Comparison of ENCODE assay signal across 8 mouse cellular contexts in genomic region chr13:33995197-33995596, GRCm38 (mm10). TPM values are rescaled to one million over a fixed set of nuclear protein-coding genes. Genes with fewer than 3 reads are reported as not detected.
DNase-seq lines count a peak whose midpoint lies in the region; ATAC-seq and TF ChIP-seq lines count a peak whose summit lies in the region.

No protein-coding gene starts in this region.

- H3K4me1 ChIP-seq in forebrain, embryonic 10.5 days = no peaks in the 10 kb centered on the region
- H3K4me1 ChIP-seq in forebrain, embryonic 12.5 days = no peaks in the 10 kb centered on the region
- H3K4me1 ChIP-seq in hindbrain, postnatal 0 days (ENCODE audit: insufficient read depth, low read length) = no peaks in the 10 kb centered on the region

- peak; percentile 92 for TF ChIP-seq CTCF in hindbrain, postnatal 0 days (IDR thresholded peaks at IDR 0.05; ENCODE audit: low read depth)

- H3K4me2 ChIP-seq in forebrain, embryonic 12.5 days = no peak overlapping the region
- H3K4me2 ChIP-seq in hindbrain, postnatal 0 days (ENCODE audit: low read depth, low read length) = no peak overlapping the region

- H3K4me3 ChIP-seq in forebrain, embryonic 10.5 days = no peak overlapping the region
- H3K4me3 ChIP-seq in forebrain, embryonic 12.5 days (replicated peaks) = no peak overlapping the region
- H3K4me3 ChIP-seq in hindbrain, postnatal 0 days (ENCODE audit: low read length) = no peak overlapping the region

- WGBS in forebrain, embryonic 10.5 days = 34% methylated on average over 1 of the region's 1 CpGs
- WGBS in forebrain, embryonic 12.5 days = 17% methylated on average over 1 of the region's 1 CpGs
- 25% methylated on average over 1 of the region's 1 CpGs for whole genome bisulfite sequencing in hindbrain, postnatal 0 days

- DNase-seq in forebrain, embryonic 10.5 days (ENCODE audit: extremely low spot score, low spot score) = peak; percentile 60
- peak; percentile 48 for DNase-seq in cerebellum, adult 11-12 months
- peak; percentile 74 for DNase-seq in forelimb bud, embryonic 11.5 days (ENCODE audit: low read depth, low spot score)
- DNase-seq in hindbrain, postnatal 0 days (ENCODE audit: low spot score) = peak; percentile 82
- DNase-seq in left cerebral cortex, adult 11 months (ENCODE audit: low spot score) = peak; percentile 32
- peak; percentile 84 for DNase-seq in mesoderm, embryonic 11.5 days (ENCODE audit: low read depth, low spot score)
- DNase-seq in spleen, adult 12 weeks (ENCODE audit: low spot score) = peak; percentile 33

- no peaks in the 10 kb centered on the region for H3K27me3 ChIP-seq in forebrain, embryonic 10.5 days (ENCODE audit: poor library complexity, severe bottlenecking)
- H3K27me3 ChIP-seq in forebrain, embryonic 12.5 days = no peaks in the 10 kb centered on the region
- no peaks in the 10 kb centered on the region for H3K27me3 ChIP-seq in hindbrain, postnatal 0 days (ENCODE audit: insufficient read depth, low read length)

- no peak overlapping the region for H3K27ac ChIP-seq in forebrain, embryonic 10.5 days
- no peak overlapping the region for H3K27ac ChIP-seq in forebrain, embryonic 12.5 days
- H3K27ac ChIP-seq in hindbrain, postnatal 0 days = no peak overlapping the region

- H3K9me3 ChIP-seq in forebrain, embryonic 10.5 days = no peaks in the 10 kb centered on the region
- no peaks in the 10 kb centered on the region for H3K9me3 ChIP-seq in forebrain, embryonic 12.5 days
- H3K9me3 ChIP-seq in hindbrain, postnatal 0 days (ENCODE audit: low read length) = no peaks in the 10 kb centered on the region

- no peaks in the 10 kb centered on the region; the same call in 1 of the 2 replicates for H3K36me3 ChIP-seq in forebrain, embryonic 10.5 days (replicated peaks)
- no peaks in the 10 kb centered on the region for H3K36me3 ChIP-seq in forebrain, embryonic 12.5 days (replicated peaks)
- no peaks in the 10 kb centered on the region for H3K36me3 ChIP-seq in hindbrain, postnatal 0 days (ENCODE audit: insufficient read depth, low read length)

- ATAC-seq in forebrain, embryonic 12.5 days (ENCODE audit: low FRiP score) = no peak
- ATAC-seq in hindbrain, postnatal 0 days = peak; percentile 79

- H3K9ac ChIP-seq in forebrain, embryonic 12.5 days = no peak overlapping the region
- H3K9ac ChIP-seq in hindbrain, postnatal 0 days (replicated peaks; ENCODE audit: low read length) = no peak overlapping the region

RNA-seq across cellular contexts. Expression of gene Ripk1, which starts 7.0 kb away (rescaled TPM):
- 7.0 and 7.7 TPM in 2 replicates for polyA plus RNA-seq in forebrain, embryonic 10.5 days (2016; fragmentation: Nextera tagmentation; extraction: Ambion mirVana)
- polyA plus RNA-seq in forebrain, embryonic 12.5 days (2016; fragmentation: Nextera tagmentation; extraction: Ambion mirVana) = 7.6 and 9.0 TPM in 2 replicates
- 6.4 and 7.8 TPM in 2 replicates for total RNA-seq in hindbrain, postnatal 0 days (2014; rRNA removed)
- 4.5 and 4.8 TPM in 2 replicates for polyA plus RNA-seq in hindbrain, postnatal 0 days (2015; fragmentation: Nextera tagmentation; extraction: Ambion mirVana)

RNA-seq across cellular contexts. Expression of gene Serpinb6a, which starts 7.4 kb away (rescaled TPM):
- polyA plus RNA-seq in forebrain, embryonic 10.5 days (2016; fragmentation: Nextera tagmentation; extraction: Ambion mirVana) = 29.4 and 30.0 TPM in 2 replicates
- polyA plus RNA-seq in forebrain, embryonic 12.5 days (2016; fragmentation: Nextera tagmentation; extraction: Ambion mirVana) = 27.7 and 36.6 TPM in 2 replicates
- 45.1 and 60.8 TPM in 2 replicates for total RNA-seq in hindbrain, postnatal 0 days (2014; rRNA removed)
- 50.7 and 52.1 TPM in 2 replicates for polyA plus RNA-seq in hindbrain, postnatal 0 days (2015; fragmentation: Nextera tagmentation; extraction: Ambion mirVana)

RNA-seq across cellular contexts. Expression of gene Nqo2, which starts 30.7 kb away (rescaled TPM):
- polyA plus RNA-seq in forebrain, embryonic 10.5 days (2016; fragmentation: Nextera tagmentation; extraction: Ambion mirVana) = 21.8 and 24.7 TPM in 2 replicates
- polyA plus RNA-seq in forebrain, embryonic 12.5 days (2016; fragmentation: Nextera tagmentation; extraction: Ambion mirVana) = 9.4 and 10.5 TPM in 2 replicates
- total RNA-seq in hindbrain, postnatal 0 days (2014; rRNA removed) = 3.5 and 4.0 TPM in 2 replicates
- 9.5 and 10.0 TPM in 2 replicates for polyA plus RNA-seq in hindbrain, postnatal 0 days (2015; fragmentation: Nextera tagmentation; extraction: Ambion mirVana)

RNA-seq across cellular contexts. Expression of gene Bphl, which starts 42.2 kb away (rescaled TPM):
- polyA plus RNA-seq in forebrain, embryonic 10.5 days (2016; fragmentation: Nextera tagmentation; extraction: Ambion mirVana) = 33.6 and 35.1 TPM in 2 replicates
- polyA plus RNA-seq in forebrain, embryonic 12.5 days (2016; fragmentation: Nextera tagmentation; extraction: Ambion mirVana) = 35.0 and 38.2 TPM in 2 replicates
- total RNA-seq in hindbrain, postnatal 0 days (2014; rRNA removed) = 42.0 and 60.7 TPM in 2 replicates
- 50.4 and 57.3 TPM in 2 replicates for polyA plus RNA-seq in hindbrain, postnatal 0 days (2015; fragmentation: Nextera tagmentation; extraction: Ambion mirVana)

Comparison
In these comparisons a context has a peak if more than half of its experiments do, and no peak if none do; other contexts are left out.
1. DNase-seq: peak in every context shown above with its lines; median percentile 84 in mesoderm, embryonic 11.5 days; 82 in hindbrain, postnatal 0 days; 74 in forelimb bud, embryonic 11.5 days; 60 in forebrain, embryonic 10.5 days; 48 in cerebellum, adult 11-12 months; 33 in spleen, adult 12 weeks; 32 in left cerebral cortex, adult 11 months.